17 mouse cellular contexts compared by ENCODE assay signal in genomic region chr2:75209790-75210583, GRCm38 (mm10).
DNase-seq lines count a peak whose midpoint lies in the region; ATAC-seq lines count a peak whose summit lies in the region.
"Had no signal": no experiment of that assay in that cellular context is flagged by ENCODE, and none has a peak within 500 bp of the region (broad histone marks: within the 10 kb centered on the region; RNA-seq: fewer than 3 reads in every experiment).

No protein-coding gene starts in this region.

- DNase-seq in heart, adult 11 months, result peak; percentile 87
- no peak for DNase-seq in heart, postnatal 4 days
- DNase-seq in midbrain, embryonic 10.5 days (ENCODE audit: low spot score), result no peak
- no peak for DNase-seq in limb, embryonic 11.5 days (ENCODE audit: low spot score)
- no peak for DNase-seq in liver
- DNase-seq: cerebellum, adult 18-20 months; gastrocnemius, postnatal 10 days; kidney, adult 2 months; lung, postnatal 4 days; right cerebral cortex, postnatal 4 days had no signal

- no peaks in the 10 kb centered on the region for H3K9me3 ChIP-seq in midbrain, embryonic 13.5 days
- no peaks in the 10 kb centered on the region for H3K9me3 ChIP-seq in midbrain, embryonic 10.5 days (replicated peaks)
- H3K9me3 ChIP-seq in limb, embryonic 11.5 days (ENCODE audit: control insufficient read depth, low read length), result no peaks in the 10 kb centered on the region
- H3K9me3 ChIP-seq: embryonic facial prominence, embryonic 15.5 days; forebrain, embryonic 15.5 days; G1E; midbrain, embryonic 12.5 days had no signal

- 83% methylated on average over 17 of the region's 17 CpGs for WGBS in midbrain, embryonic 13.5 days
- WGBS in midbrain, embryonic 10.5 days, result 87% methylated on average over 17 of the region's 17 CpGs
- WGBS in limb, embryonic 11.5 days, result 52% methylated on average over 17 of the region's 17 CpGs

- H3K27me3 ChIP-seq in midbrain, embryonic 13.5 days, result no peaks in the 10 kb centered on the region
- H3K27me3 ChIP-seq in midbrain, embryonic 10.5 days (ENCODE audit: low read depth, poor library complexity, severe bottlenecking), result no peaks in the 10 kb centered on the region
- H3K27me3 ChIP-seq in limb, embryonic 11.5 days (ENCODE audit: control insufficient read depth, insufficient read depth, low read length), result no peaks in the 10 kb centered on the region
- H3K27me3 ChIP-seq: embryonic facial prominence, embryonic 15.5 days; forebrain, embryonic 15.5 days; midbrain, embryonic 12.5 days had no signal

- H3K9ac ChIP-seq in midbrain, embryonic 13.5 days (replicated peaks), result no peak overlapping the region
- H3K9ac ChIP-seq in limb, embryonic 11.5 days (ENCODE audit: low read length), result no peak overlapping the region
- H3K9ac ChIP-seq: embryonic facial prominence, embryonic 15.5 days; forebrain, embryonic 15.5 days; midbrain, embryonic 12.5 days had no signal

- H3K27ac ChIP-seq in midbrain, embryonic 13.5 days, result no peak overlapping the region
- H3K27ac ChIP-seq in midbrain, embryonic 10.5 days (replicated peaks), result no peak overlapping the region
- H3K27ac ChIP-seq in limb, embryonic 11.5 days (replicated peaks; ENCODE audit: low read depth, low read length), result 0 out of 2 replicates have a peak overlapping the region, but pooled peaks have one; percentile 4
- H3K27ac ChIP-seq: forebrain, embryonic 15.5 days; midbrain, embryonic 12.5 days had no signal

- 0 out of 2 replicates have a peak, but pooled peaks have one; percentile 48 for ATAC-seq in midbrain, embryonic 13.5 days
- ATAC-seq in limb, embryonic 11.5 days (ENCODE audit: insufficient number of reproducible peaks, low FRiP score, low TSS enrichment, low read depth), result no peak
- no peak for ATAC-seq in CD4-positive, CD25-positive, alpha-beta regulatory T cell, adult 4 months

- H3K4me1 ChIP-seq in midbrain, embryonic 13.5 days (replicated peaks), result 0 out of 2 replicates have a peak, but pooled peaks cover 7% of the 10 kb centered on the region
- 0 out of 2 replicates have a peak, but pooled peaks cover 2% of the 10 kb centered on the region for H3K4me1 ChIP-seq in midbrain, embryonic 10.5 days
- peaks cover 22% of the 10 kb centered on the region for H3K4me1 ChIP-seq in limb, embryonic 11.5 days (ENCODE audit: control insufficient read depth, insufficient read depth, low read length)

- no peak overlapping the region for H3K4me2 ChIP-seq in midbrain, embryonic 13.5 days (replicated peaks)
- no peak overlapping the region; the same call in 1 of the 2 replicates for H3K4me2 ChIP-seq in limb, embryonic 11.5 days (ENCODE audit: low read depth, severe bottlenecking)
- H3K4me2 ChIP-seq: midbrain, embryonic 12.5 days had no signal

- H3K4me3 ChIP-seq in midbrain, embryonic 13.5 days (replicated peaks), result no peak overlapping the region
- H3K4me3 ChIP-seq in midbrain, embryonic 10.5 days, result no peak overlapping the region
- H3K4me3 ChIP-seq in limb, embryonic 11.5 days (ENCODE audit: low read depth, low read length), result no peak overlapping the region
- H3K4me3 ChIP-seq: forebrain, embryonic 15.5 days; midbrain, embryonic 12.5 days; myocyte had no signal

- no peaks in the 10 kb centered on the region for H3K36me3 ChIP-seq in midbrain, embryonic 13.5 days
- H3K36me3 ChIP-seq in midbrain, embryonic 10.5 days, result no peaks in the 10 kb centered on the region
- no peaks in the 10 kb centered on the region for H3K36me3 ChIP-seq in limb, embryonic 11.5 days (ENCODE audit: control insufficient read depth, insufficient read depth, low read length)
- H3K36me3 ChIP-seq: embryonic facial prominence, embryonic 15.5 days; forebrain, embryonic 15.5 days; G1E; midbrain, embryonic 12.5 days had no signal
